Mouse (Mus musculus) forebrain, embryonic 11.5 days (tissue): ENCODE data around the gene Gnpda2. TPM values are rescaled to one million over a fixed set of nuclear protein-coding genes. Genes with fewer than 3 reads are reported as not detected.

Experiments used
- ATAC-seq: fragments of 200-750 bp; cut with Nextera tagmentation; replicated peaks from 2 replicates; pipeline ENCODE4 v1.8.0; 2017; ENCODE audit warnings: moderate TSS enrichment; ENCODE audit not compliant: low FRiP score
- DNase-seq: peaks from one replicate; pipeline ENCODE4 v3.0.0-alpha.2; 2017; ENCODE audit warnings: low spot score
- H3K27ac ChIP-seq: fragments of 300-500 bp; sonication (generic); 2 replicates; pipeline ENCODE4 v1.5.1; 2014; ENCODE audit warnings: low read depth, low read length
- H3K27me3 ChIP-seq: fragments of 300-500 bp; sonication (generic); 2 replicates; pipeline ENCODE4 v1.6.1; 2014; ENCODE audit warnings: mild to moderate bottlenecking, low read length, mixed read lengths; ENCODE audit not compliant: control insufficient read depth, insufficient read depth
- H3K36me3 ChIP-seq: fragments of 300-500 bp; sonication (generic); 2 replicates; pipeline ENCODE4 v1.6.1; 2014; ENCODE audit warnings: mild to moderate bottlenecking, low read length, moderate library complexity, mixed read lengths; ENCODE audit not compliant: control insufficient read depth, insufficient read depth
- H3K4me1 ChIP-seq: fragments of 300-500 bp; sonication (generic); replicated peaks from 2 replicates; pipeline ENCODE4 v1.6.1; 2014; ENCODE audit warnings: low read length, mixed read lengths; ENCODE audit not compliant: control insufficient read depth, insufficient read depth
- H3K4me2 ChIP-seq: fragments of 300-500 bp; sonication (generic); 2 replicates; pipeline ENCODE4 v1.6.1; 2014; ENCODE audit warnings: low read depth, mild to moderate bottlenecking, low read length, moderate library complexity, mixed read lengths; ENCODE audit not compliant: severe bottlenecking
- H3K4me3 ChIP-seq: fragments of 300-500 bp; sonication (generic); 2 replicates; pipeline ENCODE4 v1.5.1; 2014; ENCODE audit warnings: low read depth, low read length
- H3K9ac ChIP-seq: fragments of 300-500 bp; sonication (generic); 2 replicates; pipeline ENCODE4 v1.6.1; 2014; ENCODE audit warnings: low read length
- H3K9me3 ChIP-seq: fragments of 300-500 bp; sonication (generic); 2 replicates; pipeline ENCODE4 v1.6.1; 2016; ENCODE audit warnings: low read length, mixed read lengths; ENCODE audit not compliant: control insufficient read depth
- WGBS: fragments of 180-500 bp; shearing (Covaris S2); extraction: QIAGEN DNeasy Blood & Tissue Kit; methylation state at CpG from one replicate; pipeline ENCODE4 v1.1.7; 2014; 5-methylcytosine and 5-hydroxymethylcytosine counted together
- polyA plus RNA-seq: library from polyadenylated mRNA; unstranded; fragments of >200 nt; fragmentation: Nextera tagmentation; extraction: Ambion mirVana; gene quantifications from 2 replicates; pipeline ENCODE4 v1.2.1, GENCODE M21; 2014

Gnpda2 gene
- polyA plus RNA-seq, 1 experiment from 2014 or later: 25.9 TPM

DNA sequence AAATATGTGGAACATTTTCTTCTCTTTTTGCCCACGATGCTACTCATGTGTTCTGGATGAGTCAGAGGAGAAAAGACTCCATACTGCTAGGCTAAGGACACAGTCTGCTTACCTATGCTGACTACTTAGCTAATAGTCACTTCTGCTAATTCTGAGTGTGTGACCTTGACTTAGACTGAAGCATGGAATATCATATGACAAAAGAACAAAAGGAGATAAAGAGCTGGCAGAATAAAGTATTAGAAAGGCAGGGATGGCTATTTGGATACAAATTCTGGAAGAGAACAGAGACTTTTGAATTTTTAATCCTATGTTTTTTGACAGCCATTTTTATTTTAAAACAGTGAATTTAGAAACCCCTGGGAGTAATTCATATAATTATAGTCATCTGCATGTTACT is 50.5 kb downstream of the Gnpda2 start:
- H3K27me3 ChIP-seq: no peaks in the 10 kb centered on the region

DNA sequence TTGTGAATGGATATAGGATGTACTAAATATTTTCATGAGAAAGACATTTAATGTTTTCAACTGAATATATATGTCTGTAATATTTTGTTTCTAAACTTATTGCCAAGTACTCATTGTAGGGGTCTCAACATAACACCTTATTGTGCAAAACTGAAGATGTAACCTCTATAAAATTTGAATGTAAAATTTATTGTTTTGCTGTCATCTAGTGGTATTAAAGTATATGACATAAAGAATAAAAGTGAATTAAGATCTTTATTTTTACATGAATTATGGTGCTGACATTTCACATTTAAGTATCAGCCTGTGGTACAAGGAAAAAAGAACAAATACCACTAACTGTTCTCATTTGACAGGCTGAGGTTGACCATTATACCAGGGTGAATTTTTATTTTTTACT is 68.2 kb downstream of the Gnpda2 start:
- no peak for DNase-seq
- H3K36me3 ChIP-seq: no peaks in the 10 kb centered on the region
- H3K4me3 ChIP-seq: no peak overlapping the region
- no peak for ATAC-seq
- H3K9ac ChIP-seq: no peak overlapping the region
- no peaks in the 10 kb centered on the region for H3K9me3 ChIP-seq
- H3K4me1 ChIP-seq: no peaks in the 10 kb centered on the region
- no peak overlapping the region for H3K27ac ChIP-seq
- H3K27me3 ChIP-seq: no peaks in the 10 kb centered on the region
- no peak overlapping the region for H3K4me2 ChIP-seq

More for the DNA sequence above, 50.5 kb downstream of the Gnpda2 start:
- Histone ChIP-seq H3K9me3 (no peaks in the 10 kb centered on the region), H3K27ac (no peak overlapping the region), H3K36me3 (no peaks in the 10 kb centered on the region), H3K9ac (no peak overlapping the region), H3K4me2 (no peak overlapping the region), H3K4me3 (no peak overlapping the region), H3K4me1 (no peaks in the 10 kb centered on the region)
- WGBS: 86% methylated on average over 1 of the region's 1 CpGs
- DNase-seq (no peak), ATAC-seq (no peak)

Other genes with a start within 250 kb of the Gnpda2 start
- 0.55 TPM in 1 of 2 replicates, not detected in the other for gene Yipf7, start 49.7 kb downstream of the Gnpda2 start, polyA plus RNA-seq
- gene Guf1, start 35.4 kb downstream of the Gnpda2 start, polyA plus RNA-seq: 49.3 and 56.6 TPM in 2 replicates